Mouse (Mus musculus): ENCODE measurements at regions not wholly inside any gene's neighbourhood (a gene's known extent, or its start where the extent isn't known, plus 50 kb on each side); places are given as distances from the start of the nearest gene placed in this dataset.

DNA sequence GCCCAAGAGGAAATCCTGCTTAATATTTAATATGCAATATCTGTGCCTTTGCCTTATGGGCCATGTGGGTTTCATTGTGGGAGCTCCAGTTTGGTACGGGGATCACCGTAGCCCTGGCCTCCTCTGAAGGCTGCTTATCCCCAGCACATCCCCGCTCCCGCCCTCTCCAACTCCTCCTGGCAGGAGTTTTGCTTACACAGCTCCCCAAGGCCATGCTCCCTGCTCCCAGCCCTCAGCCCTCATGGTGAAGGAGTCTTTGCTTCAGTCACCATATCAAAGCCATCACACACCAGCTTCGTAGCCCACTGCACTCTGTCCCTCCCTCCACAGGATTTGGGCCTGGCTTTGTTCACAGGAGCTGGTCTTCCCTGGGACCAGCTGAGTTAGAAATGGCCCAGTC is 142.0 kb downstream of the Cdh26 start:
- Histone ChIP-seq H3K4me3 (ENCODE audit: low read depth, low read length) (no peak overlapping the region), H3K4me2 (replicated peaks; ENCODE audit: low read depth) (no peak overlapping the region), H3K4me1 (replicated peaks; ENCODE audit: control insufficient read depth, insufficient read depth) (no peaks in the 10 kb centered on the region), H3K27ac (replicated peaks) (no peak overlapping the region), H3K27me3 (ENCODE audit: control insufficient read depth, insufficient read depth, low read length) (no peaks in the 10 kb centered on the region), H3K9me3 (ENCODE audit: control insufficient read depth, low read length) (no peaks in the 10 kb centered on the region), H3K36me3 (ENCODE audit: control insufficient read depth, insufficient read depth, low read length) (no peaks in the 10 kb centered on the region), H3K9ac (ENCODE audit: low read length) (no peak overlapping the region)
- 78% methylated on average over 5 of the region's 5 CpGs for WGBS
- ATAC-seq (ENCODE audit: low FRiP score, low TSS enrichment) (no peak), DNase-seq (ENCODE audit: low spot score) (no peak)
- no peak for TF ChIP-seq EP300 (optimal IDR thresholded peaks at IDR 0.05)
- no peak for TF ChIP-seq CTCF (IDR thresholded peaks at IDR 0.05; ENCODE audit: low read depth)

DNA sequence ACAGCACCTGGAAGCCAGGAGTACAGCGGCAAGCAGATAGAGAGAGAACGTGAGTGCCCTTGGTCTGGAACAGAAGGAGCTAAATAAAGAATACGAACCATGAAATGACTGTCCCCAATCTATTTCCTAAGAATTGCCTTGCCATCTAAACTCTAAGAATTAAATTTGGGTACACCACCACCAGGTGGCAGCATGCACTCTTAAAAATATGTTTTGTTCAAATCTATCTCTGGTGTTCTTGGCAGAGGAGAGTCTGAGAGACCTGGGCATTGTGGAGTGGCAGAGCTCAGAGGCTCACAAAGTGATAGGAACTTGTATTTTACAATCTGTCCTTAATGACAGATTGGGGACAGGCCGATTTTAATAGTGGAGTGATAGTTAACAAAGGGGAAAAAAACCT is 144.5 kb downstream of the Cdh26 start:
- no peak overlapping the region for H3K4me3 ChIP-seq (ENCODE audit: low read depth, low read length)
- no peak overlapping the region for H3K4me2 ChIP-seq (replicated peaks; ENCODE audit: low read depth)
- H3K9me3 ChIP-seq (ENCODE audit: control insufficient read depth, low read length): no peaks in the 10 kb centered on the region
- no peak for TF ChIP-seq EP300 (optimal IDR thresholded peaks at IDR 0.05)
- TF ChIP-seq CTCF (IDR thresholded peaks at IDR 0.05; ENCODE audit: low read depth): peak; percentile 79
- H3K36me3 ChIP-seq (ENCODE audit: control insufficient read depth, insufficient read depth, low read length): no peaks in the 10 kb centered on the region
- 42% methylated on average over 4 of the region's 4 CpGs for WGBS
- no peaks in the 10 kb centered on the region for H3K4me1 ChIP-seq (replicated peaks; ENCODE audit: control insufficient read depth, insufficient read depth)
- H3K27ac ChIP-seq (replicated peaks): no peak overlapping the region
- no peak overlapping the region for H3K9ac ChIP-seq (ENCODE audit: low read length)
- peak; percentile 63 for DNase-seq (ENCODE audit: low spot score)
- H3K27me3 ChIP-seq (ENCODE audit: control insufficient read depth, insufficient read depth, low read length): no peaks in the 10 kb centered on the region
- no peak for ATAC-seq (ENCODE audit: low FRiP score, low TSS enrichment)

DNA sequence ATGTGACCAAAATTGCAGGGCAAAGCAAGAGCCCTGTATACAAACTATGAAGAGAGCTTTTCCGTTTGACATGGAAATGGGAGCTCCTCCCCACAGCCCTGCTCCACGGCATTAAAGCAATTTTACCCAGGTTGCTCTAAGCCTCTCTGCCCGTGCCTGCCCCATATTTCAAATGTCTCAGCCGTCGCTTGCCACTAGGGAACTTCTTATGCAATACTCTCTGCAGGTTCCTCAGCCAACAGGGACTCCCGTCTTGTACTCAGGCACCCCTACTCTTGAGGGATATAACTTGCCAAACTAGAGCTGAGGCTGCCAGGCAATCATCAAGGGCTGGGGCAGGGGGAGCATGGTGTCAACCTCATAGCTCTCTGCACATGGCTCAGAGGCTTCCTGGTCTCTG is 145.1 kb downstream of the Cdh26 start:
- Histone ChIP-seq H3K9me3 (ENCODE audit: control insufficient read depth, low read length) (no peaks in the 10 kb centered on the region), H3K27me3 (ENCODE audit: control insufficient read depth, insufficient read depth, low read length) (no peaks in the 10 kb centered on the region), H3K9ac (ENCODE audit: low read length) (no peak overlapping the region), H3K27ac (replicated peaks) (no peak overlapping the region), H3K4me1 (replicated peaks; ENCODE audit: control insufficient read depth, insufficient read depth) (no peaks in the 10 kb centered on the region), H3K4me2 (replicated peaks; ENCODE audit: low read depth) (no peak overlapping the region), H3K4me3 (ENCODE audit: low read depth, low read length) (no peak overlapping the region), H3K36me3 (ENCODE audit: control insufficient read depth, insufficient read depth, low read length) (no peaks in the 10 kb centered on the region)
- WGBS: 43% methylated on average over 6 of the region's 6 CpGs
- ATAC-seq (ENCODE audit: low FRiP score, low TSS enrichment) (no peak), DNase-seq (ENCODE audit: low spot score) (no peak)
- no peak for TF ChIP-seq CTCF (IDR thresholded peaks at IDR 0.05; ENCODE audit: low read depth)
- no peak for TF ChIP-seq EP300 (optimal IDR thresholded peaks at IDR 0.05)

DNA sequence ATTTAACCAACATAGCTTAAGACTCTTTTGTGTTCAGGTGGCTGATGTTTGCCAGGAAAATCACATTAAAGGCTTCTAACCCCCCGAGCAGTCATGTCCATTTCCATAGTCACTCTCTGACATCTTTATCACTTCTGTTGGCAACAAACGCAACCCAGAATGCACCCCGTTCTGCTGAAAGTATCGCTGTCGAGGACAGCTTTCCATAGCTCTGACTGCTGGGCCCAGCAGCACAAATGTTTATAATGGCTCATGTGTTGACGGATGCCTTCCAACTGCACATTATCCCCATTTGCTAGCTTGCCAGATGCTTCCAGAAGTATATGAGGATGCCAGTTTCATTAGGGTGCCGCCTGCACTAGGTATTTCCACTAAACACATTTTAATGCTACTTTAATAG is 145.7 kb downstream of the Cdh26 start:
- TF ChIP-seq CTCF (IDR thresholded peaks at IDR 0.05; ENCODE audit: low read depth) (no peak), EP300 (optimal IDR thresholded peaks at IDR 0.05) (no peak)
- no peak overlapping the region for H3K4me3 ChIP-seq (ENCODE audit: low read depth, low read length)
- H3K36me3 ChIP-seq (ENCODE audit: control insufficient read depth, insufficient read depth, low read length): no peaks in the 10 kb centered on the region
- H3K9me3 ChIP-seq (ENCODE audit: control insufficient read depth, low read length): no peaks in the 10 kb centered on the region
- WGBS: 46% methylated on average over 7 of the region's 7 CpGs
- no peak overlapping the region for H3K27ac ChIP-seq (replicated peaks)
- H3K4me2 ChIP-seq (replicated peaks; ENCODE audit: low read depth): no peak overlapping the region
- ATAC-seq (ENCODE audit: low FRiP score, low TSS enrichment) (no peak), DNase-seq (ENCODE audit: low spot score) (no peak)
- no peaks in the 10 kb centered on the region for H3K27me3 ChIP-seq (ENCODE audit: control insufficient read depth, insufficient read depth, low read length)
- no peak overlapping the region for H3K9ac ChIP-seq (ENCODE audit: low read length)
- H3K4me1 ChIP-seq (replicated peaks; ENCODE audit: control insufficient read depth, insufficient read depth): no peaks in the 10 kb centered on the region

DNA sequence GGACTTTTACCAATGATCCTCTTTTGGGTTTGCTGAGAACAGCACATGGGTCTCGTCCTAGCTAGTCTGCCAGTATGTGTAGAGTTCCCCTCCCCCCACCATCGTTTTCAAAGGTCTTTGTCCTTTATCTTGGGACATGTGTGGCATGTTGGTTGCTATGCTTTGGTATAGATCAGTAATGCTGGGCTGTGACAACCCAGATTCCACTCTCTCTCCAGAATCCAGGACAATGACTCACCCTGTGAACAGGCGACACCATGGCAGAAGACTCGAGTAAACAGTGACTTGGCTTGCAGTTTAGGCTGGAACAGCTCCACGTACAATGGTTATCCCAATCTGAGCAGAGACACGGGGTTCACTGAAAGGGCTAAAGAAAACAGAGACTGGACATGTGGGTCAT is 149.2 kb downstream of the Cdh26 start:
- no peak overlapping the region for H3K4me3 ChIP-seq (ENCODE audit: low read depth, low read length)
- no peak overlapping the region for H3K27ac ChIP-seq (replicated peaks)
- H3K9ac ChIP-seq (ENCODE audit: low read length): no peak overlapping the region
- H3K27me3 ChIP-seq (ENCODE audit: control insufficient read depth, insufficient read depth, low read length): no peaks in the 10 kb centered on the region
- TF ChIP-seq EP300 (optimal IDR thresholded peaks at IDR 0.05): no peak
- TF ChIP-seq CTCF (IDR thresholded peaks at IDR 0.05; ENCODE audit: low read depth): no peak
- no peaks in the 10 kb centered on the region for H3K4me1 ChIP-seq (replicated peaks; ENCODE audit: control insufficient read depth, insufficient read depth)
- H3K9me3 ChIP-seq (ENCODE audit: control insufficient read depth, low read length): no peaks in the 10 kb centered on the region
- no peak for DNase-seq (ENCODE audit: low spot score)
- WGBS: 51% methylated on average over 6 of the region's 6 CpGs
- H3K4me2 ChIP-seq (replicated peaks; ENCODE audit: low read depth): no peak overlapping the region
- H3K36me3 ChIP-seq (ENCODE audit: control insufficient read depth, insufficient read depth, low read length): no peaks in the 10 kb centered on the region
- ATAC-seq (ENCODE audit: low FRiP score, low TSS enrichment): no peak

DNA sequence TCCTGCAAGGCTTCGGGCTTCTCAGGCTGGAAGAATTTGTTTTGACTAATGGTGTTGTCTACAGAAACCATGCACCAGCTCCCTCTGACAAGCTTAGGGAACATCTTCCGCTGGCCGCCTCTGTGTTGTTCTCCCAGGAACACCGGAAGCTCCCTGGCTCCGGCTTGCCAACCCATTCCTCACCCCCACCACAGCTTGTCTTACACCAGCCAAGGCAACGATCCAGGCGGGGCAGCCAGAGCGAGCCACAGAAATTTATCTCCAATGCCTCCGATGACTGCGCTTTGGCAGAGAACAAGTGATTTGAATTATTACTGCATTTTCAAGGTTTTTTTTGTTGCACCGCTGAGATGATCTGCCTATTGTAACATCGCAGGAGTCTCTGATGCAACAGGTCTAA is 151.0 kb downstream of the Cdh26 start:
- H3K4me3 ChIP-seq (ENCODE audit: low read depth, low read length): no peak overlapping the region
- DNase-seq (ENCODE audit: low spot score) (no peak), ATAC-seq (ENCODE audit: low FRiP score, low TSS enrichment) (no peak)
- no peak overlapping the region for H3K4me2 ChIP-seq (replicated peaks; ENCODE audit: low read depth)
- H3K27ac ChIP-seq (replicated peaks): no peak overlapping the region
- WGBS: 62% methylated on average over 12 of the region's 12 CpGs
- H3K4me1 ChIP-seq (replicated peaks; ENCODE audit: control insufficient read depth, insufficient read depth): no peaks in the 10 kb centered on the region
- no peak overlapping the region for H3K9ac ChIP-seq (ENCODE audit: low read length)
- TF ChIP-seq CTCF (IDR thresholded peaks at IDR 0.05; ENCODE audit: low read depth): no peak
- TF ChIP-seq EP300 (optimal IDR thresholded peaks at IDR 0.05): no peak
- no peaks in the 10 kb centered on the region for H3K36me3 ChIP-seq (ENCODE audit: control insufficient read depth, insufficient read depth, low read length)
- H3K27me3 ChIP-seq (ENCODE audit: control insufficient read depth, insufficient read depth, low read length): no peaks in the 10 kb centered on the region
- no peaks in the 10 kb centered on the region for H3K9me3 ChIP-seq (ENCODE audit: control insufficient read depth, low read length)
